Comparison of ENCODE assay signal across 8 mouse cellular contexts in the genomic region with DNA sequence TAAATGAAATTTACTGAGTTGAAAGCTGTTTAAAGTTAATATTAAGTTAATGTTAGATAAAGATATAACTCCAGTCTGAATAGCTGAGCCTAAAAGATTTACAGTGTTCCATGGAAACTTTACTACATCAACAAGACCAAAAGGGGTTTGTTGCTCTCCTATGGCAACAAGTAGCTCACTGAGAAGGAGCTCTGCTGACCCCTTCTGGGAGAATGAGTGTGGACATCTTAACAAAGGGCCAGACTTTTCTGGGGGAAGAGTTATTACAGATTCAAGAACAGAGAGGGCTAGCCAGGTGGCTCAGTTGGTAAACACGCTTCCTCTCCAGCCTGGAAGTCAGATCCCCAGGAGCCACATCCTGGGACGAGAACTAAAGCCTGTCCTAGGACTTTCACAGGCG. TPM values are rescaled to one million over a fixed set of nuclear protein-coding genes. Genes with fewer than 3 reads are reported as not detected.
DNase-seq lines count a peak whose midpoint lies in the region; ATAC-seq and TF ChIP-seq lines count a peak whose summit lies in the region.

No protein-coding gene starts in this region.

- H3K4me2 ChIP-seq in intestine, embryonic 14.5 days (ENCODE audit: low read length): no peak overlapping the region
- no peak overlapping the region for H3K4me2 ChIP-seq in neural tube, embryonic 15.5 days

- 18% methylated on average over 3 of the region's 3 CpGs for WGBS in cerebellum, adult 2 months
- WGBS in intestine, embryonic 14.5 days: 28% methylated on average over 3 of the region's 3 CpGs
- 40% methylated on average over 3 of the region's 3 CpGs for WGBS in neural tube, embryonic 15.5 days

- ATAC-seq in G1E (ENCODE audit: extremely low read depth, insufficient number of reproducible peaks, low FRiP score, poor library complexity, severe bottlenecking): 0 out of 2 replicates have a peak, but pooled peaks have one; percentile 8
- no peak for ATAC-seq in intestine, embryonic 14.5 days (replicated peaks; ENCODE audit: low FRiP score, low TSS enrichment, low read depth)
- peak; percentile 72; the same call in 1 of the 2 replicates for ATAC-seq in neural tube, embryonic 15.5 days (ENCODE audit: low FRiP score)
- no peak for ATAC-seq in inflammation-experienced regulatory T-cells, adult 6 months

- no peak for TF ChIP-seq POLR2A in cerebellum, adult 2 months (IDR thresholded peaks at IDR 0.05; ENCODE audit: borderline replicate concordance, insufficient read depth, low read length)

- TF ChIP-seq CTCF in G1E (IDR thresholded peaks at IDR 0.05; ENCODE audit: low read depth, low read length): no peak
- peak; percentile 60 for TF ChIP-seq CTCF in cerebellum, adult 2 months (IDR thresholded peaks at IDR 0.05; ENCODE audit: borderline replicate concordance, insufficient read depth, low read depth, low read length)

- peak; percentile 79 for DNase-seq in 416B (ENCODE audit: low read depth)
- no peak for DNase-seq in G1E (ENCODE audit: low spot score)
- peak; percentile 38 to 39 for DNase-seq in cerebellum, adult 2 months
- DNase-seq in frontal cortex, postnatal 25 days (ENCODE audit: low spot score in 2 of 2): peak; percentile 14 to 34
- peak; percentile 68 for DNase-seq in intestine, embryonic 14.5 days (ENCODE audit: low spot score)
- DNase-seq in left cerebral cortex, postnatal 25 days (ENCODE audit: low spot score in 2 of 2): peak; percentile 37 to 69

- H3K27ac ChIP-seq in cerebellum, adult 2 months (ENCODE audit: insufficient read depth, low read length): no peak overlapping the region
- H3K27ac ChIP-seq in intestine, embryonic 14.5 days (ENCODE audit: low read depth): no peak overlapping the region
- H3K27ac ChIP-seq in neural tube, embryonic 15.5 days (replicated peaks): no peak overlapping the region

- intact Hi-C loops in left cerebral cortex, postnatal 25 days (cut with DNase I): loop anchor here (5.0 kb wide), 2 partner anchors 1348 to 1523 kb away; no protein-coding TSS in a partner anchor

- peaks cover 22% of the 10 kb centered on the region for H3K27me3 ChIP-seq in G1E (ENCODE audit: insufficient read depth, low read length)
- no peaks in the 10 kb centered on the region for H3K27me3 ChIP-seq in cerebellum, adult 2 months (ENCODE audit: control insufficient read depth, insufficient read depth, low read length)
- no peaks in the 10 kb centered on the region for H3K27me3 ChIP-seq in intestine, embryonic 14.5 days (replicated peaks; ENCODE audit: control insufficient read depth, insufficient read depth, low read length)
- no peaks in the 10 kb centered on the region for H3K27me3 ChIP-seq in neural tube, embryonic 15.5 days (replicated peaks)

- H3K4me1 ChIP-seq in G1E (ENCODE audit: insufficient read depth, low read depth, low read length): 0 out of 2 replicates have a peak, but pooled peaks cover 3% of the 10 kb centered on the region
- H3K4me1 ChIP-seq in cerebellum, adult 2 months (ENCODE audit: control insufficient read depth, insufficient read depth, low read length): no peaks in the 10 kb centered on the region
- H3K4me1 ChIP-seq in intestine, embryonic 14.5 days (replicated peaks; ENCODE audit: control insufficient read depth, insufficient read depth, low read length): no peaks in the 10 kb centered on the region
- H3K4me1 ChIP-seq in neural tube, embryonic 15.5 days: no peaks in the 10 kb centered on the region

- H3K4me3 ChIP-seq in G1E (ENCODE audit: low read depth, low read length): no peak overlapping the region
- no peak overlapping the region for H3K4me3 ChIP-seq in cerebellum, adult 2 months (replicated peaks; ENCODE audit: insufficient read depth, low read depth, low read length)
- no peak overlapping the region for H3K4me3 ChIP-seq in intestine, embryonic 14.5 days (ENCODE audit: low read depth, low read length)
- H3K4me3 ChIP-seq in neural tube, embryonic 15.5 days (replicated peaks): no peak overlapping the region

- no peak overlapping the region for H3K9ac ChIP-seq in intestine, embryonic 14.5 days (ENCODE audit: low read length)
- H3K9ac ChIP-seq in neural tube, embryonic 15.5 days (replicated peaks): no peak overlapping the region

- no peaks in the 10 kb centered on the region for H3K36me3 ChIP-seq in G1E (replicated peaks)
- H3K36me3 ChIP-seq in intestine, embryonic 14.5 days (ENCODE audit: control insufficient read depth, insufficient read depth, low read length): no peaks in the 10 kb centered on the region
- H3K36me3 ChIP-seq in neural tube, embryonic 15.5 days: no peaks in the 10 kb centered on the region

- H3K9me3 ChIP-seq in G1E (replicated peaks): no peaks in the 10 kb centered on the region
- no peaks in the 10 kb centered on the region for H3K9me3 ChIP-seq in intestine, embryonic 14.5 days (ENCODE audit: control insufficient read depth, low read length)
- H3K9me3 ChIP-seq in neural tube, embryonic 15.5 days (replicated peaks): no peaks in the 10 kb centered on the region

RNA-seq across cellular contexts. Expression of a gene that starts 54.5 kb away (rescaled TPM):
- total RNA-seq in G1E (2014; fragmentation: Nextera tagmentation) (99.3 and 116 TPM in 2 replicates), G1E (2017) (81.7 and 84.1 TPM in 2 replicates)
- 5.4 and 7.4 TPM in 2 replicates for polyA plus RNA-seq in G1E (2012)
- polyA plus RNA-seq in cerebellum, adult 2 months (2012; rRNA removed): 23.6 and 25.0 TPM in 2 replicates
- polyA plus RNA-seq in intestine, embryonic 14.5 days (2014; fragmentation: Nextera tagmentation; extraction: Ambion mirVana): 28.1 and 30.3 TPM in 2 replicates
- total RNA-seq in left cerebral cortex, postnatal 25 days (2021): 10 to 100 TPM; 35.0 to 35.9 TPM
- 9.3 and 10.3 TPM in 2 replicates for polyA plus RNA-seq in neural tube, embryonic 15.5 days (2015; fragmentation: Nextera tagmentation; extraction: Ambion mirVana)
- 10 to 100 TPM; 14.1 to 18.9 (median 16.0) TPM for polyA plus RNA-seq in inflammation-experienced regulatory T-cells, adult 6 months (2017; shearing (Covaris generic))

Comparison
In these comparisons a context has a peak if more than half of its experiments do, and no peak if none do; other contexts are left out.
1. ATAC-seq: peak in G1E (single experiment) and neural tube, embryonic 15.5 days (single experiment); none in intestine, embryonic 14.5 days (single experiment) and inflammation-experienced regulatory T-cells, adult 6 months (single experiment).